Mouse (Mus musculus) neutrophil, adult 59 days (primary cell): Measurements from ENCODE around the gene G6pc. TPM values are rescaled to one million over a fixed set of nuclear protein-coding genes. Genes with fewer than 3 reads are reported as not detected.

Source experiments
- total RNA-seq, 2 experiments: library from RNA; stranded (reverse); gene quantifications; 1 replicate in 1 of 2; 2 replicates in 1 of 2; pipeline ENCODE4 v1.2.4; 2023

The G6pc gene
- not detected for total RNA-seq

DNA sequence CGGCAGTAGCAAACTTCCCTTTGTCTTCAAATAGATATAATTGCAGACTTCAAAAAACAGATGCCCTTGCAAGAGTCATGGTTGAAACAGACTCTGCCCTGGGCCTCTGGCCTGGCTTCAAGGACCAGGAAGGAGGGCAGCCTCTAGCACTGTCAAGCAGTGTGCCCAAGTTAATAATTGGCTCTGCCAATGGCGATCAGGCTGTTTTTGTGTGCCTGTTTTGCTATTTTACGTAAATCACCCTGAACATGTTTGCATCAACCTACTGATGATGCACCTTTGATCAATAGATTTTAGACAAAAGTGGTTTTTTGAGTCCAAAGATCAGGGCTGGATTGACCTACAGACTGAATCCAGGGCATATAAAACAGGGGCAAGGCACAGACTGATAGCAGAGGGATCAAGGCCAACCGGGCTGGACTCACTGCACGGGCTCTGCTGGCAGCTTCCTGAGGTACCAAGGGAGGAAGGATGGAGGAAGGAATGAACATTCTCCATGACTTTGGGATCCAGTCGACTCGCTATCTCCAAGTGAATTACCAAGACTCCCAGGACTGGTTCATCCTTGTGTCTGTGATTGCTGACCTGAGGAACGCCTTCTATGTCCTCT lies at the start of gene G6pc:
Gene G6pc, plus strand, starts transcription at position 236 of the 610 bp plus-strand sequence.

DNA sequence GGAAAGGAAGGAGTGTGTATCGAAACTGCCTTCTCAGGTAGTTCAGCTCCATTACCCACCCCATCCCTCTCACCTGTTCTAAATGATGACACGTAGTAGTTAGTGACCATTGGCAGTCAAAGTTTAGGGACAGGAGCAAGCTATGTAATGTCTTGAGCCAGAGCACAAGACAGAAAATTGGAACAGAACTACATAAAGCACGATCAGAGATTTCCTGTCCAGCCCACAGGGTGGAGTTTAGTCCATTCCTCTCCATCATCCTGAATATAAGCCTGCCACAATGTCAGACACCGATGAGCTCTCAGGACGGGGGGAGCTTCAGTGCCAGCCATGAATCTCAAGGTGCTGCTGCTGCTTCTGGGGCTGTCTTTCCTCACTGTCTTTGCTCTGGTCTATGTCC lies 42.6 kb upstream of the G6pc start, which contains the start of gene Aoc2:
Gene Aoc2, plus strand, starts transcription at position 301 of the 400 bp plus-strand sequence.

DNA sequence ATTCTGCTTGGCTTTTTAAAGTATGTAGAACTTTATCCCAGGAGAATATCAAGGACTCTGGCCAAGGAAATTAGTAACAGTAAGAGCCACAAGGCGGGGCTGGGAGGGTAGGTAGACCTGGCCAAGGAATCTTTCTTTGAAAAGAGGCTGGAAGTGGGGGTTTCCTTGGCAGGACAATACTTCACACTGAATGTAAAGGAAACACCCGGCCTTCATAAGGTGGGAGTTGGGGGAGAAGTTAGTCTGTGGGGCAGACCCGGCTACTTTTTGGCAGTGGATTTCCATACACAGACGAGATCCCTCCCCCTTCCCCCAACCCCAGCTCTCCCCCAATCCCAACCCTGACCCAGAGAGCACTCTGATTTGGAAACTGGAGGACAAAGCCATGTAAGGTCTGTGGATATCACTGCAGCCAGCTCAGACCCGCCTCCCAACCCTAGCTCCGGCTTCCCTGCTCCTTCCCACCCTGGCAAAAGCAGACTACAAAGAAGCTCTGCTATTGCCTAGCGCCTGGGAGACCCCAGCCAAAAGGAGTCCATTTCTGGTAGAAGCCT lies 36.9 kb upstream of the G6pc start, which contains the start of gene Aoc3:
Gene Aoc3, plus strand, starts transcription at position 235 of the 554 bp plus-strand sequence.

DNA sequence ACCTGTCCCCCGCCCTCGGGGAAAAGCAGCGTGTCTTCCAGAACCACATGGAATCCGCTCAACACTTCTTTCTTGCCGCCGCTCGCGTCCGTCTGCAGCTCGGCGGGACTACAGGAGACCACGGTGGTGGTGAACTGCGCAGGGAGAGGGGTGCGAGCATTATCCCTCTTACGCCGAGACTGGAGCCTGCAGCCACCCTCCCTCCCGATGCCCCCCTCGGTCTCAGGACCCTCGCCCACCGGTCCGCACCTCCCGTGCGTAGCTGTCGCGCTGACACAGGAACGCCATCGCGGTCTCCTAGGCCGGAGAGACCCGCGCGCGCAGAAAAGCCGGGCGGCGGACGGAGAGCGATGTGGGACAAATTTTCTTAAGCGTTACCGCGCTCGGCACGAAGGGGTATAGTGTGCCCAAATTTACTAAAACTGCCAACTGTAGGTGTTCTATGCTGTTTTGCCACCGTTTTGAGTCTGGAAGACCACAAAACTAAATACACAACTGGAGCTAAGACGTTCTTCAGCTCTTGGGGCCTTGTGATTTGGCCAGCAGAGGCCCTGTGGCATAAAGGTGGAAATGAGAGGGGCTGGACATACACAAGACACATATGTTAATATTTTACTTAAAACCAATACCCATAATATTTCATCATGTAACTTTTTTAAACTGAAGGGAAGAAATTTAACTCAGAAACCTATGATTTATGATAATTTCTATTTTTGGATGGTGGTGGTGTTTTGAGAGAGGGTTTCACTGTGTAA lies 49.9 kb downstream of the G6pc start, which contains the start of gene Aarsd1:
Gene Aarsd1, minus strand, starts transcription at position 515 of the 755 bp plus-strand sequence.

DNA sequence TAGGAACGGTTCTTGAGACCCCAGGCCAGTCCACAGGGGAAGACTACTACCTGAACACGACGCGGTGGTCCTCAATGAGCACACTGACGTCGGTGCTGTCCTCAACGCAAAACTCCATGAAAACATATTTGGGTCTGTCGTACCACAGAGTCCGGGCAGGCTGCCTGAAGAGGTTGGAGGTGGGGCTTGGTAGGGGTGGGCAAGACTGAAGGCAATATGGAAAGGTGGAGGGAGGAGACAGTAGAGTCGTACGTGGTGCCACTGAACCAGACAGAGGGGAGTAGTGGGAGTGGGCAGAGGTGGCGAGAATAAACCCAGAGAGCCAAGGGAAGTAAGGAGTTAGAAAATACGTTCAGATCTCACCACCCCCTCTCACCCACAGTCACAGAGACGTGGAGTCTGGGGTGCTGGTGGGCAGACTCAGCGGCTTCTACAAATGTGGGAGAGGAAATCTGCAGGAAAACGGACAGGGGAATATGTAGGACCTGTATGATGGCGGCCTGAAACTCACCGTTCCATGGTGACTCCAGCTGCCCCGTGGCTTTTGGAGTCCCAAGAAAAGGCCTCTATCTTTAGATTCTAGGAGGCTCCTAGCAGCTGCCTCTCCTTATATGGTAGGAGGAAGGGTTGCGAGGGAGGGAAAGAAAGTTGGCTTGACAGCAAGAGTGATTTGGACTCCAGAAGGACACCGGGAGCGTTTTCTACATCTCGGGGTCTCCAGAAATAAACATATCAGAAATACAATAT lies 56.9 kb downstream of the G6pc start, which contains the start of gene Gm27029:
Gene Gm27029, minus strand, starts transcription at position 692 of the 747 bp plus-strand sequence.

DNA sequence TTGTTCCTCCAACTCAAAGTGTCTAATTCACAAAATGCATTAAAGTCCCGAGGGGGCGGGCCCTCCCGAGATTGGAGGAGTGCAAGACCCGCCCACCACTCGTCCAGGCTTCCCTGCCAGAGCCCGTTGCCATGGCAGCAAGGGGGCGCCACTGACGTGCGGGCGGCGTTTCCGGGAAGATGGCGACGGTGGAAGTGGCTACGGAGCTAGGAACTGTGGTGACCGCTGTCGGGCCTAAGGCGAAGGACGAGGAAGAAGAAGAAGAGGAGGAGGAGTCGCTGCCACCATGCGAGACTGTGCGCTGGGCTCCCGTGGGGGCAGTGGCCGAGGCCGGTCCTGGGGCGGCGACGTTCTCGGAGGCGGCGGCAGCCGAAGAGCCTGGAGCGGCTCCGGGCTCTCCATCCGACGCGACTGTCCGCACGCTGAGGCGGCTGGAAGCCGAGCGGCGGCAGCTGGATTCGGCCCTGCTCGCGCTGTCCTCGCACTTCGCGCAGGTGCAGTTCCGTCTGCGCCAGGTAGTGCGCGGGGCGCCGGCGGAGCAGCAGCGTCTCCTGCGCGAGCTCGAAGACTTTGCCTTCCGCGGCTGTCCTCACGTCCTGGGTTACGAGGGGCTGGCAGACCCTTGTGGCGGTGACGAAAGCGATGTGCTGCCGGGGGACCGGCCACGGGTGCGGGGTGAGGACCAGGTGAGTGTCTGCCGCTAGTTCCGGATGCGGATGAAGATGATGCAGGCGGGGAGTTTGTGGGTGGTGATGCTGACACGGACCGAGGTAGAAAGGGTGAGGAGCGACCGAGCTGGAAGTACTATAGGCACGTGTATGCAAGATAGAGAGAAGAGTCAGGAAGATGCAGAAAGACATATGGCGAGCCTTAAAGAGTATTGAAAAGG lies 57.8 kb downstream of the G6pc start, which contains the start of the genes Rundc1 and Ptges3l:
Gene Rundc1, plus strand, starts transcription at position 161 of the 889 bp plus-strand sequence.
Gene Ptges3l, minus strand, starts transcription at position 409 of the 889 bp plus-strand sequence.

Other genes with a start within 250 kb of the G6pc start
- gene Retreg3, start 247.7 kb upstream of the G6pc start, total RNA-seq, result 10 to 100 TPM; 29.8 to 31.7 TPM
- 10 to 100 TPM; 12.9 to 17.0 TPM for gene Tubg1, start 247.6 kb upstream of the G6pc start, total RNA-seq
- gene Tubg2, start 211.7 kb upstream of the G6pc start, total RNA-seq, result 1 to 10 TPM; 1.5 to 2.0 TPM
- under 1 TPM; 0.47 to 0.79 TPM for gene Cntnap1, start 197.0 kb upstream of the G6pc start, total RNA-seq
- 1 to 10 TPM; 2.6 to 3.3 TPM for gene Plekhh3, start 196.2 kb upstream of the G6pc start, total RNA-seq
- under 1 TPM; 0.33 to 0.35 TPM for gene Ccr10, start 192.1 kb upstream of the G6pc start, total RNA-seq
- gene Ezh1, start 141.1 kb upstream of the G6pc start, total RNA-seq, result 10 to 100 TPM; 46.8 to 51.8 TPM
- not detected for gene Ramp2, start 121.5 kb upstream of the G6pc start, total RNA-seq
- gene Vps25, start 113.9 kb upstream of the G6pc start, total RNA-seq, result 10 to 100 TPM; 62.8 to 67.7 TPM
- gene Wnk4, start 107.0 kb upstream of the G6pc start, total RNA-seq, result 1 to 10 TPM in 1 of 2 experiments, under 1 TPM in 1; 0.64 to 2.3 TPM
- gene Cntd1, start 88.5 kb upstream of the G6pc start, total RNA-seq, result 1 to 10 TPM; 1.2 to 2.1 TPM
- gene Coa3, start 88.4 kb upstream of the G6pc start, total RNA-seq, result 10 to 100 TPM; 31.6 to 34.4 TPM
- 100 to 1,000 TPM; 143 to 152 TPM for gene Becn1, start 65.3 kb upstream of the G6pc start, total RNA-seq
- 10 to 100 TPM; 64.4 to 73.2 TPM for gene Psme3, start 51.3 kb upstream of the G6pc start, total RNA-seq
- gene Aoc2, start 42.5 kb upstream of the G6pc start, total RNA-seq, result 1 to 10 TPM; 3.4 TPM
- not detected for gene Aoc3, start 37.0 kb upstream of the G6pc start, total RNA-seq
- gene Aarsd1, start 50.1 kb downstream of the G6pc start, total RNA-seq, result 10 to 100 TPM; 12.1 to 15.2 TPM
- under 1 TPM; 0.47 to 0.82 TPM for gene Gm27029, start 57.2 kb downstream of the G6pc start, total RNA-seq
- gene Rundc1, start 57.5 kb downstream of the G6pc start, total RNA-seq, result 1 to 10 TPM; 8.5 TPM
- under 1 TPM in 1 of 2 experiments, not detected in 1; 0.64 TPM for gene Ptges3l, start 57.8 kb downstream of the G6pc start, total RNA-seq
- gene Rpl27, start 74.7 kb downstream of the G6pc start, total RNA-seq, result 10 to 100 TPM; 37.5 to 40.7 TPM
- gene Ifi35, start 80.8 kb downstream of the G6pc start, total RNA-seq, result 10 to 100 TPM; 21.7 to 23.3 TPM
- under 1 TPM; 0.42 to 0.60 TPM for gene Rnd2, start 97.4 kb downstream of the G6pc start, total RNA-seq
- 10 to 100 TPM; 15.0 to 16.3 TPM for gene Vat1, start 98.7 kb downstream of the G6pc start, total RNA-seq
- gene Brca1, start 184.4 kb downstream of the G6pc start, total RNA-seq, result 10 to 100 TPM; 15.6 to 19.0 TPM
- 10 to 100 TPM; 73.5 to 93.1 TPM for gene Nbr1, start 184.6 kb downstream of the G6pc start, total RNA-seq
- gene Tmem106a, start 214.7 kb downstream of the G6pc start, total RNA-seq, result 10 to 100 TPM; 10.5 to 13.5 TPM
- not detected for gene Gm11634, start 231.7 kb downstream of the G6pc start, total RNA-seq